Mouse (Mus musculus): ENCODE results near the gene H6pd.

The H6pd gene

DNA sequence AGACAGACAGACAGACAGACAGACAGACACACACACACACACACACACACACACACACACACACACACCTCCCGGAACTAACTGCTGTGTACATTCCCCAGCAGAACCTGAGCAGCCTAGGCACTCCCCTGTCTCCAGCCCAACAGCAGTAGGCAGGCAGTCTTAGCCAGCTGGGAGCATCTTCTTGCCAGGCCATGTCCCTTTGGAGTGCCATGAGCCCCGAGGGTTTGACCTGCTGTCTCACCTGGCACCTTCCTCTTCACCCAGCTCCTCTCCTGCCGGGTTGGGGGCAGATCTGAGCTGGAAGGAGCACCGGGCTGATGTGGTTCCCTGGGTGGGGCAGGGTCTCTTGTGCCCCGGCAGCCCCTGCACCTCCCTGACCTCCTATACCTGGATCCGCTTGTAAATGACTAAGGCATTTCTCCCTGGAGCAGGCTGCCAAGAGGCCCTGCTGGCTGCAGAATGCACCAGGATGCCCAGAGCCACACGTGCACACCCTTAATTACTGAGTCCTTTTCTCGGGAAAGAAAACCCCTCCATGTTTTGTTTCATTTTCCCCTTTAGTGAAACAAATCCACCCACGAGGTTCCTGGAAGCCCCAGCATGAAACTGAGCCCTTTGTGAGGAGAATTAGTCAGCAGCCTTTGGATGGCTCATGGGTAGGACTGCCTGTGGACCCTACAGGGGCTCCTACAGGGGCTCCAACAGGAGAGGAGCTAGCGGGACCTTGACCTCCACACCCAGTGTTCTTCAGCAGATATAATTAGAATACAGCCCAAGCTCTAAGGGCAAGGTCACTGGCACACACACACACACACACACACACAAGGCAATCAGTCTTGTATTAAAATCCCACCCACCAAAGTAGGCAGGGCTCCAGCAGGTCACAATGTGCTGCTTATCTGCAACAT, 65.7 kb downstream of the H6pd start:
- DNase-seq = peak; percentile 63 to 70

DNA sequence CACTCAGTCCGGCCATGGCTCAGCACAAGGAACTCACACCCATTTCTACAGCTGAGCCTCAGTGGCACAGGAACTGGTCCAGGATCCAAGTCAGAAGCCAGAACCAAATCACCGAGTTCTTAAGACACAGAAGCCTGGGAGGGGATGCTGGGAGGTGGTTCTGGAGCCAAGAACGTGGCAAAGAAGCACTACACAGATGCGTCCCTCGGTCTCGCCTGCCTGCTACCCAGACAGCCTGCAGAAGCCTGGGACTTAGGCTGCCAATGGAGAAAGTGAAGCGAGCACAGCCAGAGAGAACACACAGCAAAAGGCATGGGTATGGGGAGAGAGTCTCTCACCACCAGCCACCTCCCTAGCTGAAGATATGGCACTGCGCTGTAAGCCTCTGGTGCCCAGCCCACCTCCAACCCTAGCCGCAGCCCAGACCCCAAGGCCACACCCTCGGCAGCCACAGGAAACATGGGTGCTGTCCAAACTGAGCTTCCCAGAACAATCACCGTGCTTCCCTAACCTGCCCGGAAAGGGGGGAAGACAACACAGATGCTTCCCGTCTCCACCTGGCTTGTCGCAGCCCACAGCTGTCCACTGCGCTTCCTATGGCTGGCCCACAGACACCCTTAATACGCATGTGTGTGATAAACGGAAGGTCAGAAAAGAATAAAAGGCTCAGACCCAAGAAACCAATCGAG, 67.6 kb downstream of the H6pd start:
- DNase-seq = no peak

DNA sequence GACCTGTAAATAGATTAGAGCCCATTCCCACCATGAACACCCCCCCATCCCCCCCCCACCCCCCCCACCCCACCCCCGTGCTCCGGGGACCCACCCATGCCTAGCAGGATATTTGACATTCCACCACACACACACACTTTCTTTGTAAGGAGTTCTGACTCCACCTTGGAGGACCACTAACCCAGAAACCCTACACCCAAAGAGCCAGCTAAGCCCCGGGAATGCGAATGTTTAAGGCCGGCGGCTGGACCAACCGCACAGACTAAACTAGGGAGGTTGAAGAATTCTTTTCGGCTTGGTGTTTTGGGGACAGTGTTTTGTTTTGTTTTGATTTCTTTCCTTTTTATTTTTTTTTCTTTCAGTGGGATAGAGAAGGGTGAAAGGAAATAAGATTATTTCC, 70.1 kb downstream of the H6pd start:
- no peak for DNase-seq

DNA sequence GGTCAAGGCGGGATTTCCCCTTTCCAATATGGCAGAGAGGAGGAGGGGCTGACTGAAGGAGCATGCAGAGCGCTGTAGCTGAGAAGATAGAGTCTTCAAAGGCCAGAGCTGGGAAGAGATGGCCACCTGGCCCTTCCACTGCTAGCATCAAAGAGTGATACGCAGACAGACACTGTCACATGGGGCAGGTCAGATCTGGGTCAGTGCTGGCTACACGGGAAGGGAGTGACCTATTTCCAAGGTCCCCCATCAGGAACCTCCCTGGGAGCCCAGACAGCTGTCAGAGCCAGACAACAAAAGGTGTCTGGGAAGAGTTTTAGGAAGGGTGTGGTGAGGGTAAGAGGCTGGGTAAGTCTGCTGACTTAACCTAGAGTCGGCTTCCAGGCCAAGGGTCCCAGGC, 71.9 kb downstream of the H6pd start:
- no peak for DNase-seq

DNA sequence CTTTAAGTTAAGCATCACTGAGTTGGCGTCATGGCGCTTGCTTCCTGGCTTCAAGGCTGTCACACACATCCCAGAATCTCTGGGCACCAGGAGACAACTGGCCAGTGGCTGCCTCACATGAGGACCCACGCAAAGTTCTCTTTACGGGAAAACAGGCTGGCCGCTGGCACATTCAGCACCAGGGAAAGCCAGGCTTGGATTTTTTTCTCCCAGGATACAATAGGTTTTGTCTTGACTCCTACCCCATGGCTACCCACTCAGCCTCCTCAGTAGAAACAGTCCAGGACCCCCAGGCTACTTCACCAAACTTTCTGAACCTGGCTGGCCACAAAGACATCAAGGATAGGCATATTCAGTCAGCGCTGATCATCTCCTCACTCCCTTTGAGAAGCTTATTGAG, 73.4 kb downstream of the H6pd start:
- no peak for DNase-seq

DNA sequence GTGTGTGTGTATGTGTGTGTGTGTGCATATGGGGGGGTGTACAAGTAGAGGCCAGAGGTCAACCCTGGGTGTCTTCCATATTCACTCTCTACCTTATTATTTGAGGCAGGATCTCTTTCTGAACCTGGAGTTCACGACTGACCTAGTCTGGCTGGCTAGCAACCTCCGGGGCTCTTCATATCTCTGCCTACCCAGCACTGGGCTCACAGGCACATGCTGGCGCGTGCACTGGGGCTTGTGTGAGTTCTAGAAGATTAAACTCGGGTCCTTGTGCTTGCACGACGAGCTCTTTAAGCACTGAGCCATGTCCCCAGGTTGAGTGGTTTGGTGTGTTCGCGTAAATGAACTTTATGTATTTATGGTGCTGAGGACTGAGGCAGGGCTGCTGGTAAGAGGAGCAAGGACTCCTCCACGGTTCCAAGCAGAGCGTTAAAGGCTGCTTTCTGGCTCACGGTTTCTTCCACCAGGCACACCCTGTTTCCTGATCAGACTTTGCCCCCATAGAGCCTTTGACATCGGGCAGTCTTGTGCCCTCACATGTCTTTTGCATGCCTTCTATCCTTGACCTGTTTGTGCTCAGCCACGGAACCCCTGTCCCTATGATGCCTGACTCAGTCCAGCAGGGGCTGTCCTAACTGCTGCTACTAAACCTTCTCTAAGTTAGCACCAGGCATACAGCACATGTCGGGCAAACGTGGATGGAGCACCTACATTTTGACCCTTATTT, 75.1 kb downstream of the H6pd start:
- no peak for DNase-seq

DNA sequence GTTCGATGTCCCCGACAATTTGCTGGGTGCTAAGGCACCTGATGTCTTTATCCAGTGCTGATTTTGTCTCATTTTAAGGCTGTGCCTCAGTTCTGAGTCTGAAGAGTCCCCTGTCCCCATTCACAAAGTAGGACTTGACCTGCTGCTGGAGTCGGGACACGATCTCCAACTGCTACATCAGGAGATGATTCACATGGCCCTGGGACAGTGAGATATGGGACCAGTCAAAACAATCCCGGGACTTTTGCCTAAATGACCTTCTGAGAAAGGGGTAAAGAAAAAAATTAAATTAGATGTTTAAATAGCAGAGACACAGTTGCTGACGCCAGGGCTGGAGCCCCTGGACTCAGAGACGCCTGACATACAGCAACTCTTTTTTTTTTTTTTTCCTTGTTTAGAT, 75.8 kb downstream of the H6pd start:
- no peak for DNase-seq

DNA sequence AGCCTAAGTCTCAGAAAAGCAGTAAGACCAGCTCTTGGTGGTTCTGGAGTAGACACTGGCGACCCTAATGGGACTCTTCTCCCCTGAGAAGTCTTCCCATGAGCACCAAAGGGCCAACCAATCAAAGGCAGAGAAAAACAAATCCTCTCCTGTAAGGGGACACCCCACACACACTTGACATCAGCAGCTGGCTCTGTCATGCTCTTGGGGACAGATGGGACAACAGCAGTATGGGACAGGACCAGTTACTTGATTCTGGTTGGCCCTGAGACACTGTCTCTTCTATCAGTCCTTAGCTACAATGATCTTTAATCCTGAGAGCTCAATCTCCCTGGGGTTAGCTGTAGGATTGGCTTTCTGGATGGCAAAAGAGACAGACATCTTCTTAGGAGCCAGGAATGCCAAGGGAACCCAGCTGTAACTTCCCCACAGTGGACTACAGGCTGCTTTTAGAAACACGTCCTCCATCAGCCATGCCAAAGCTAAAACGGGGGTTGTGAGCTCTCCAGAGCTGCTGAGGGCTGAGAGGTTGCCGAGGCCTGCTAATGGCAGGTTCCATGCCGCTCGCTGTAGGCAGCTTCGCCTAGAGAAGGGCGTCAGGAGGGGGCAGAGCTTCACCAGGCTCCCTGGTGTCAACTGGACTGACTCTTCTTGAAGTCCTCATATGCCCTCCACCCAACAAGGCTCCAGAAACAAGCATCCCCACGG, 76.6 kb downstream of the H6pd start:
- DNase-seq = no peak

DNA sequence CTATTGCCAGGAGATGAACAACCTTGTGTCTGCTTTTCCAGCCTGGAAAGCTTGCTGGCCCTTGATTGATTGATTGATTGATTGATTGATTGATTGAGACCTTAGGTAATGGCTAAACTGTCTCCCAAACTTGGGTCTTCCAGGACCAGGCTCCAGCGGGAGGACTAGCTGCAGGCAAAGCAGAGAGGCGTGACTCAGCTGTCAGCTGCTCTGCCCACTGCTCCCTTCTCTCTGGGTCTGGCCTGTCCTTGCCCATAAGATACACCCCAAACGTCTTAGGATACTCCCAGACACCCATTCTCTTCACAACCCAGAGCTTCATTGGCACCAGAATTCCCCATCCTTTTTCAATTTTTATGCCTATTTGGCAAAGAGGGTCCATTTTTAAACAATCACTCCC, 78.1 kb downstream of the H6pd start:
- DNase-seq = no peak
